Mouse (Mus musculus) heart, postnatal 36 days (tissue): ENCODE data around the gene Cacng4. TPM values are rescaled to one million over a fixed set of nuclear protein-coding genes. Genes with fewer than 3 reads are reported as not detected.

Experiments
- DNase-seq, 2 experiments: peaks; one replicate each; pipeline ENCODE4 v3.0.0; 2021 to 2022
- intact Hi-C: fragments of 180-260 bp; cut with DNase I; formaldehyde crosslinking; loops from one replicate; pipeline ENCODE4 v1.15.1; 2025
- total RNA-seq, 2 experiments: library from RNA; stranded (reverse); gene quantifications; 2 replicates each; pipeline ENCODE4 v1.2.3; 2021

The Cacng4 gene
- total RNA-seq, 2 experiments from 2014 or later, result 0.08 TPM; not detected in 1

DNA sequence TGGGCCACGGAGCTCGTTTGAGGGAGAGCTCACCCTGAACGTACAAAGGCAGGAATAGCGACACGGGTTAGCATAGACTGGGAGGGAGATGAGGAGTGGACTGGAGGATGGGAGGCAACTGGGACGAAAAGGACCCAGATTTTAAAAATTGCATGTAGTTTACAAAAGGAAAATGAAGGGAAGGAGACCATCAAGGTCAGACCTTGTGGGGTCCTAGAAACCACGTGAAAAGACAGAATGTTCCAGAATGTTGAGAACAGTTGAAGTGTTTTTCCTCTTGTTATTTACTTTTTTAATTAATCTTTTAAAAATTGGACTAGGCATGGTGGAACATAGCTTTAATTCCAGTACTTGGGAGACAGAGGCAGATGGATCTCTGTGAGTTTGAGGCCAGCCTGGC, 73.3 kb downstream of the Cacng4 start:
- intact Hi-C loops, result no loop called here
- no peak for DNase-seq

DNA sequence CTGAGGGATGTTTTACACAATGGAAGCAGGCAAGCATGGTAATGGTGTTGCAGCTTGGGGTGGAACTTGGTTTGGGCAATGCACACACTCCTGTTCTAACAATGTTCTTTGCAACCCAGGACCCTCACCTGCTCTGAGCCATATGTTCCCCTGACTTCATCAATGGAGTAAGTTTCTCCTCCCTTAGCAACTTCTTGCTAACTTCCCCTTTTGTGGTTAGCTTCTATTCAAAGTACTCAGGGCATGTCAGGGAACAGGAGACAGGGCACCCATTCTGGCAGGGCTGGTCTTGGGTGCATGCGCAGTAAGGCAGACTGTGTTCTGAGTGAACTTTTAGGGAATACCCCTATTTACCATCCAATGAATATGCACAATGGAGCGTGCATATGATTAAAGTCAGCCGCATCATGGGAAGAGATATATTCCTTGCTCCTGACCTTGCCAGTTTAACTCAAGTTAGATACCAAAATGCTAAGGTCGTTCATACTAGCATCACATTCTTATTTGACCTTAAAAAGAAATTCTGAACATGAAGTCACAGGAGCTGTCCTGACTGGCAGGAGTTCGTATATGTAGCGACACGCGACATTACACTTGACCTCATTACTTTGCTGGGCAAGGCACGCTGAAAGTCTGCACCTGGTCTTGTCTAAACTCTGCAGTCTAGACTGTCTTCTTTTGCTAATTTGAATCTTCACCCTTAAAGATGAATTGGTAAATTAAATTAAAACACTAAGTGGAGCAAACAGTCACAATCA, 73.9 kb downstream of the Cacng4 start:
- DNase-seq, result no peak
- intact Hi-C loops, result no loop called here

DNA sequence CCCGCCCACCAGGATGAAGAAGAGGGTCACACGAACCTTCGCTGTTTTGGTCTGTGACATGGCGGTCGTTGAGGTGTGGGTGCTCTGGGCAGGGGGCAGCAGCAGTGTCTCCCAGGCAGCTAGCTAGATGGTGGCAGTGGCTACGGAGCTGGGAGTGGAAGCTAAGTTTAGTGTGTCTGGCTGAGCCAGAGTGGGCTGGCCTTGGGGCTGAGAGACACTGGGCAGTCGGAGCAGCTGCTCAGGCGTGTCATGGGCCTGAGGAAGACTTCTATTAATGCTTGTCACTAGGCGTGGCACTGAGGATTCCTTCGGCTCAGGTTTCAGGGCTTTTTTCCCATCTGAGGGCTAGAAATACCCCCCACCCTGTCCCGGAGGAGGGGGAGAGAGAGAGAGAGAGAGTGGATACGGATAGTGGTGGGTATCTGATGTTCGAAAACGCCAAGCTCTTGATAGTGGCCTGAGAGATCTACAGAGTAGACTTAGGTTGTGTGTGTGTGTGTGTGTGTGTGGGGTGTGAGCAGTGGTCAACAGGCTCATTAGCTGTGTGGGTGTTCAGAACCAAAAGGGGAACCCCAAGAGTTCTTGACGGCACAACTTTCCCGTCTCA, 77.9 kb downstream of the Cacng4 start, which contains the start of gene Cacng1:
TSS of gene Cacng1 (minus strand) at position 191 of the 607 bp plus-strand sequence.
- DNase-seq, result no peak
- intact Hi-C loops, result no loop called here

DNA sequence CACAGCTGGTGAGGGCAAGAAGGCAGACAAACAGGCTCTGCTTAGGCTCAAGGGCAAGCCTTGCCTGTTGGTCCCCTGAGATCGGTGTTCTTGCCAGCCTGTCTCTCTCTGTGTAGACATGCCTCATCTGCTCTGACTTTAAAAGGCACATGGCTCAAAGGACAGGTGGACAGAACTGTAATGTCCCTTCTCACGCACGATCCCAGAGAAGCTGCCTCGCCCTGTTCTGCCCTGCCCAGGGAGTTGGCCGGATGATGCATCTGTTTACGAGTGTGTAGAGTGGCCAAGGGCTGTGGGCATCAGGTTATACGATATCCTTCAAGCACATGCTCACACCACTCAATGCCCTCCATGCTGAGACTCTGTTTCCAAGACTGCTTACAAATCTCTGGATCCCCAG, 80.0 kb downstream of the Cacng4 start:
- DNase-seq, result no peak
- intact Hi-C loops, result no loop called here

DNA sequence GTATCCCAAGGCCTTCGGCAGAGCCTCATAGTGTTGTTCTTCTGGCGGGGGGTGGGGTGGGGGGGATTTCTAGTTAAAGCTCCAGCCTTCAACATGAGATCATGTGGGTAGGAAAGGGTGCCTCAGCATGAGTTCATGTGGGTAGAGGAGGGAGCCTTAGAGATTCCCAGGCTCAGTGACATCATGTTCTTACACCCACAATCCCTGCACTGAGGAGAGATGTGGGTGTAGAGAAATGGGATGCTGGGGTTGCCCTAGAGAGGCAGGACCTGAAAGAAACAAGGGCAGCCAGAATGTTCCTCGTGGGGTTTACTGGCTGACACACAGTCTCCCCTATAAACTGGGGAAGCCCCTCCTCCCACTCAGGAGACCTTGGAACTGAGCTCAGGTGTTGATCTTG, 84.0 kb downstream of the Cacng4 start:
- no peak for DNase-seq
- intact Hi-C loops, result no loop called here

DNA sequence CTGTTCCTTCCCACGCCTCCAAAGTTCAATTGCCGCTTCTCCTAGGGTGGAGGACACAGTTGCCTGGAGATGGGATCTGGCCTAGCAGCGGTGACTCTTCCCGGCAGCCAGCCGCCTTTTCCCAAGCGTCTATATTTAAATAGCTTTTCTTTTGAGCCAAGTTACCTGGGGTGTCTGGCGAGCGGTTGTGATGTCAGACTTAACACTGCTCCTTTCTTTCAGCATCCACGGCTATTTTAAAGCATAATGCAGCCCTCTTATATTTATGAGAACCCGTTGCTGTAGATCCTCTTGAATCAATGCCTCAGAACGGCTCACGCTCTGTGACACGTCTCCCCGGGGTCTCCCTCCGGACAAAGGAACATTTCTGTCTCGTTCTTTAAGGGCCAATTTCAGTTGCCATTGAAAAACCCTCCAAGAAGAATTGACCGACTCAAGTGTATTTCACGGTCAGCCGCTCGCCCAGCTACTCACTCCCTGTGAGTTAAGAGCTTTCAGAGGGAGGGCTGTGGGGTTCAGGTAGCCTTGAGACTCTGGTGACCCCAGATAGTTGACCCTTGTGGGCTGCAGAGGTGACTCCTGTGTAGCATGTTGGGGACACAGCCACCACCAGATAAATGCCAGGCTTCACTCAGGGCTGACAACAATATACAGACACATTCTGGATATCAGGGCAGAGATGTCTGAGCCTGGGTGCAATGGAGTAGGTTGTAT, 86.3 kb downstream of the Cacng4 start:
- intact Hi-C loops, result no loop called here
- no peak for DNase-seq

DNA sequence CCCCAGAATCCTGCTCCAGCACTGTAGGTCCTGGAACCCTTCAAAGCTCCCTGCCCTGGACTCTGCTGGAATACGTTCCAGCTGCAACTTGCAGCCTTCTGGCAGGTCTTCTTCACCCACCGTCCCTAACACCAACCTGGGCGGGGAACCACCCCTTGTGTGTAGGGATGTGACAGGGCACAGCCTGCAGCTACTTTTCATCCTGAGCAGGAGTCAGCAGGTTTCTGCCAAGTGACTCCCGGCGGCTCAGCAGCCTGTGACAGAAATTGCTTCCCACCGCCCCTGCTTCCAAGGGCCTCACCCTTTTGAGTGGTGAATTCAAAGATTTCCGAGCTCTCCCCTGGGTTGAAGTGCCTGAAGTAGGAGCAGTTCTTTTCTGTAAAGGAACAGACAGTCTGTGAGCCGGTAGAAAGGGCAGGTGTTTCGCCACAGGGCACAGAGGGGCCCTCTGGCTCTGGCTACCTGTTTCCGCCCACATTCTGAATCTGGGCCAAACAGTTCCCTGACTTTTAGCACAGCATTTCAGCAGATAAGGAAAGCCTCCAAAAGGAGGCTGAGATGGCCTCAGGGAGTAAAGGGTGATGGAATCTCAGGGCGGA, 88.8 kb downstream of the Cacng4 start:
- intact Hi-C loops, result no loop called here
- DNase-seq, result no peak

DNA sequence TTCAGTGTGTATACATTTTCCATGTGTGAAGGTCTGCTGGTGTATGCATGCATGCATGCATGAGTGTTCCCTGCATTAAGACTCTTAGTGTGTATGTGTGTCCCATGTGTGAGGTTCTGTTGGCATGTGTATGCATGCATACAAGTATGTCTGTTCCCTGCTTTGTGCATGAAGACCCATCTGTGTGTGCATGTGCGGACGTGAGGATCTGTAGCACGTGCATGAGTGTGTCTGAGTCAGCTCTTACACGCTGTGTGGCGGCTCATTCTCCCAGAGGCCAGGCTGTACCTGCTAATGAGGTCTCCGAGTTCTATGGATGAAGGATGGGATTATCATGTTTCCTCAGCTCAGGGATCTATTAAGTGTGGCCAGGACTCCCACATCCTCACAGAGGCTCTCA, 89.3 kb downstream of the Cacng4 start:
- DNase-seq, result no peak
- intact Hi-C loops, result no loop called here

DNA sequence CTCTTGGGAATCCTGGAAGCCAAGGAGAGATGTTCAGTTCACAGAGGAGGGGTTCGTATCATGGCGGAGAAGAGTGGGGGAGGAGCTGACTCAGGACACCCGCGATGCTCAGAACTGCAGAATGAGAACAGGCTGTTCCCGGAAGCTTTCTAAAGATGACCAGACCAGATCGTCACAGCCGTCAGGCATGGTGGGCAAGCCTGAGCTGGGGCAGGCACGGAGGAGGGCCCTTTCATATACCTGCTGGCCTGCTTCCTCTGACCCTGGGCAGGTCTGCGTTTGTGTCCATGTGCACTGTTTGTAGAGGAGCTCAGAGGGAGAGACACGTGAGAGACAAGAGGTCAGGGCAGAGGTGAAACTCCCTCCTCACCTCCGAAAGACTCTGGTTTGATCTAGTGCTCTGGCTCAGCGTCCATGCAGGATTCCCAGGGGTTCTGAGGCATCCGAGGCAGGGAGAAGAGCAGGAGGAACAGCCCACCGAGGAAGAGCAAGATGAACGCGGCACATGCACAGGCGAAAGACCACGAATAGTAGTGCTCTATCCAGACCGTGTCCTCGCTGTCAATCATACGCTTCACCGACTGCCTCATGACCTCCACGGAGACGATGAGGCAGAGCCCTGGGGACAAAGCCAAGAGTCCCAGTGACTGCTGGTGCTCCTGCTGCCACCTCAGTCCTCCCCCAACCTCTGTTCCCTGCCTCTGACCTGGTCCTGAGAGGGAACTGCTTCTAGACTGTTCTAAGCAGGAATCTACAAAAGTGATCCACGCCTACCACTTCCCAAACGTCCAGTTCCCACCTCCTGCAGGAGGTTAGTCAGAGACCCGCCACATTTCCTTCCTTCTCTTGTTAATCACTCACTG, 90.9 kb downstream of the Cacng4 start:
- DNase-seq, result peak; percentile 7
- intact Hi-C loops, result no loop called here

DNA sequence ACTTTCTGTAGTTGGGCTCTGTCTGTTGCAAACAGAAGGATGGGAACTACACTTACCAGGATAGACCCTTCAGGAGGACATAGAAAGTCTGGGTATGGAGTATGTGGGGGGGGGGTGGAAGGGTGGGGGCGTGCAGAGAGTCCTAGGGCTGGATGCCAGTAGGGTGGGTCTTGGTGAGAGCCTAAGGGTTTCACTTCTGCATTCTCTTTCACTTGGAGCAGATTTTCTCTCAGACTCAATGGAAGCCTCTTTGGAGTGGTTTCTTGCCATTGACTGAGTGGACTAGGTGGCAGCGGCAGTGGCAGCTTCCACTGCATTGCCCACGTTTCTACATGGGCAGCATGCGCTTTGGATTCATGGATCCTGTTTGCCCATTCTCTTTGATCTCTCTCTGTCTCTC, 94.4 kb downstream of the Cacng4 start:
- intact Hi-C loops, result no loop called here
- no peak for DNase-seq

DNA sequence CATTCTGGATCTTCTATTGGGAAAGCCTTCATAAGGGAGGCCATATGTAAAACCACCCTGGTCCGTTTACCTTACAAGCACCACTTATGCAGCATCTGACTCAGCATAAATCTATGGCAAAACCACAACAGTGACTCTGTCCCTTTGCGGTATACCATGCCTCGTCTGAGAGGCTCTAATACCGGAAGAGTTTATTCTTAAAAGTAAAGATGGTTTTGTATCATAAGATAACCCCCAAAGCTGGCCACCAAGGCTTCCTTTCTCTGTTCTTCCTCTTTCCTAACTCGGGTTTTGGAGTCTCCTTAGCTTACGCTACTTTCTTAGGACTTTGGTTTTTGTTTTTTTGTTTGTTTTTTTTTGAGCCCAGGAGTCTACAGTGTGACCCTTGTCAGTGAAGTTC, 101.0 kb downstream of the Cacng4 start:
- DNase-seq, result no peak
- intact Hi-C loops, result no loop called here

DNA sequence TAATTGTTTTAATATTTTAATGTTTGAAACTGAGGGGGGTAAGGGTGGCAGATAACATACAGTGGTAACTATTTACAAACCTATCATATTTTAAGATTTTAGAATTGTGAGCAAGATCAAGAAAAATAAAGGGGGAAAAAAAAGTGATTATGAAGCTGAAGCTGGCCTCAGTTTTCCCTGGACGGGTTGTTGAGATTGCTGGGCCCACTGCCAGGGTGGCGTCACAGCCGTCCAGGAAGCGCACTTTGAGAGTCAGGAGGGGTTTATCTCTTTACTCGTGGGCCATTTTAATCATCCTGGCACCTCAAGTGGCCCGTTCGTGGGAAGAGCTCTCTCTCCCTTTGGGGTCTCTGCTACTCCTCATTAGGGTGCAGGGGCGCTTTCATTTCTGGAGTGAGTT, 102.8 kb downstream of the Cacng4 start:
- no peak for DNase-seq
- intact Hi-C loops, result no loop called here

DNA sequence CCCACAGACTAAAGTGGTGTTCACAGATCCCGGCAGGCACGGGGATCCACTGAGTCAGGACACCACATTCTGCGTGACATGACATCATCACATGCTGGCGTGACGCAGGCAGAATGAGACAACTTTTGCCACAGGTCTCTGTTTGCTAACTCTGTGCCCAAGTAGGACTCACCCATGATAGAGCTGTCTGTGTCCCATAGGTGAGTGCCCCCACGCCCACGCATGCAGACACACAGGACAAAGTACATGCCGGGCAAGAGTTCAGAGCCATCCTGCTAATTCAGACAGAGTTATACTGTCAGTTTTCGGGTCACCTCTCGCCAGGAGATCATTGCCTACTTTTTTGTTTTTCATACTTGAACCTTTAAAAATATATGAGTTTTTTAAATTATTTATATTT, 105.9 kb downstream of the Cacng4 start:
- no peak for DNase-seq
- intact Hi-C loops, result no loop called here

DNA sequence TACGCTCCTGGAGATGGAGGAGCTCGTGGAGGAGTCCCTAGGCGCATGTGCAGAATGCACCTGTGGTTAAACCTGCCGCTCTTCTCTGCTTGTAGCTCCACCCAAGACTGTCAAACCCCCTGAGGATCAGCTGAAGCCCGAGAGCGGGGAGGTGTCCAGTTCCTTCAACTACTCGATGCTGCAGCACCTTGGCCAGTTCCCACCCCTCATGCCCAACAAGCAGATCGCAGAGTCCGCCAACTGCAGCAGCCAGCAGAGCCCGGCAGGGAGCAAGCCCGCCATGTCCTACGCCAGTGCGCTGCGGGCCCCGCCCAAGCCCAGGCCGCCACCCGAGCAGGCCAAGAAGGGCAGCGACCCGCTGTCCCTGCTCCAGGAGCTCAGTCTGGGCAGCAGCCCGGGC, 108.1 kb downstream of the Cacng4 start:
- no peak for DNase-seq
- intact Hi-C loops, result no loop called here

DNA sequence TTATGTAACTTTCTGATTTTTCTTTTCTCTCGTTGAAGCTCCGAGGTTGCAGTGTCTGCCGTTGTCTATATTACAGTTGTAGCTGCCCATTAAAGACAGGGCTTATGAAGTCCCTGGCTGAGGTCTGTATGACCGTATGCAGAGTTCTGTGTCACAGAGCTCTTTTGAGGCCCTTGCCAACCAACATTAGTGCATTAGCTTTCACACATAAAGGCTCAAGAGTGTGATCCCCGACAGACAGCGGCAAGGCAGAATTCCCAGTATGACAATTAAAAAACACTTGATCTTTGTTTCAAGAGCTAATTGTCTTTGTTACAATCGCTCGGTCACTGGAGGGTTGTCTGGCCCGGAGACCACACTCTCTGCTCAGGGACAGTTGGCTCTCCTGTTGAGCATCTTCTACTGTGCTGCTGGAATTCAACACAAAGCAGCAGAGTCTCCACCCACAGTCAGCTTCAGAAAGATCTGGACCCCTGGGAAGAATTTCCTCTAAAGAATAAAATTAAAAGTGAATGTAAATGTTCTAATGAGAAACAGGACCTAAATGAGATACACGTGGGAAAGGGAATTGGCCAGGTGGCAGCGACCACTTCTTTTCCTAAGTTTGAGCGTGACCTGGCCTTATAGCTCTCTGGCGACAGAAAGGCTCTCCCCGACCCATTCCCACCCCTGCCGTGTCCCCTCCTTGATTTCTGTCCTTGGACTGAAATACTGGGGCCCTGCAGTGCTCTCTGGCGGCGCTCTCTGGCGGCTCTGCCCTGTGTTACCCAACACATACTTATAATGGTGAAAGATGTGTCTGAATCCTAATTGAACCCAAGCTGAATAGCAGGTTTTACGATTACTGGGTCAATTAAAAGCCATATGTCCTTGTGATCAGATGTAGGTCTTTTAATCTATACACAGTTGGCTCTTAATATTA, 110.6 kb downstream of the Cacng4 start:
- intact Hi-C loops, result no loop called here
- no peak for DNase-seq

DNA sequence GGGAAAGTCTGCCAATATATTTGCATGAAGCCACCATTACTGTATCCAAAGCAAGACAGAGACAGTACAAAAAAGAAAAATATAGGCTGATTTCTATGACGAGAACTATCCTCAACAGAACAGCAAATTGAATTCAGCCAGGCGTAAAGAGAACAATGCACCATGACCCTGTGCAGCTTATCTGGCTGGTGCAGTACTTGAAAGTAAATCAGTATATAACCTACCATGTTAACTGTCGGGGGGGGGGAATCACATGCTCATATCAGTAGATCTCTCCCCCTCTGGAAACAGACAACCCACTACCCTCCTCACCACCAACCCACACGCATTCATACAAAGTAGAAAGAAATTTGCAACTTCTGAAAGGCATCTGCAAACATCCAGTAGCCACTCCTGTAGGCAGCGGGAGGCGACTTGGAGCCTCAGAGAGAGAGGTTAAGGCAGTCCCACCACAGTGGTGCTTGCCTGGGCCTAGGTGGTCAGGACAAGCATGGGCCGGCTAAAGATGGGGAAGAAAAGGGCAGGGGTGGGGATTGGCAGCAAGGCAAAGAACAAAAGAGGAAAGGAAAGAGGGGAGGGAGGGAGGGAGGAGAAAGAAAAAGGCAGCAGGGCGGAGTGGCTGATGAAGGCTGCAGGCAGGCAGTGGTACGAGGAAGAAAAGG, 111.5 kb downstream of the Cacng4 start:
- intact Hi-C loops, result no loop called here
- DNase-seq, result no peak
